Mouse (Mus musculus) heart, adult 18-20 months (tissue): ENCODE measurements at regions not wholly inside any gene's neighbourhood (a gene's known extent, or its start where the extent isn't known, plus 50 kb on each side); places are given as distances from the start of the nearest gene placed in this dataset.

Source experiments
- DNase-seq, 2 experiments: peaks; one replicate each; pipeline ENCODE4 v3.0.0; 2021 to 2022; ENCODE audit warnings: mixed read lengths in 1 of 2

- DNase-seq: peak; percentile 72
Measured at GRCm38 (mm10) chr13:46350075-46350747, 68.0 kb upstream of the Rbm24 start.

DNA sequence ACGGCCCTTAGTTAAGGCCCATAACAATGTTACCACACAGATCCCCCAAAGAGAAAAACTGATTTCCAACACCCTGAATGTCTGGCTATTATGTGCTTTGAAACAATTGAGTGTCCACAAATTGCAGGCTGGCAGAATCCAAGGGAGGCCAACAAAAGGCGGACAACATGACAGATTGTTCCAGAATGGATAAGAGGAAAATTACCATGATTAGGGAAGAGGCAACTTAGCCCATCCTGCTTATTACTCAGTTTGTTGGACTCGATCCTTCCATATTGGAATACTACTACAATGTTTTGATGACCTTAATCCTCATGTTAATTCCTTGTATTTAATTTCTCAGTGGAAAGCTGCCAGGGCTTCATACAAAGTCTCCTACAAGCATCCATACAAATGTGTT, 62.9 kb upstream of the Rbm24 start:
- DNase-seq: no peak

- no peak for DNase-seq
Measured at GRCm38 (mm10) chr13:46355975-46356374, 62.3 kb upstream of the Rbm24 start.

DNA sequence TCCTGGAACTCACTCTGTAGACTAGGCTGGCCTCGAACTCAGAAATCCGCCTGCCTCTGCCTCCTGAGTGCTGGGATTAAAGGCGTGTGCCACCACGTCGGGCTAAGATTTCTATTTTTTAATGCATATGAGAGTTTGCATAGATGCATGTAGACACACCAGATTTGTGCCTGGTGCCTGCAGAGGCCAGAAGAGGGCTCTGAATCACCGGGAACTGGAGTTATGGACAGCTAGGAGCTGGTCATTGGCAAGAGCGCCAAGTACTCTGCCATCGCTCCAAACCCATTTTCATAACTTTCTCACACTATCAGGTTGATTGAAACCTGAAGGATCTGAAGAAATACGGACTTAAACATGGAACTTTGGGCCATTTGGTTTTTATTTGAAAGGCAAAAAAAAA, 61.2 kb upstream of the Rbm24 start:
- DNase-seq: peak; percentile 18 to 25

- no peak for DNase-seq
Measured at GRCm38 (mm10) chr13:46360495-46361120, 57.6 kb upstream of the Rbm24 start.

- no peak for DNase-seq
Measured at GRCm38 (mm10) chr13:46363456-46364201, 54.6 kb upstream of the Rbm24 start.

GRCm38 (mm10) chr13:46364202-46364912, 53.9 kb upstream of the Rbm24 start:
- no peak for DNase-seq

DNA sequence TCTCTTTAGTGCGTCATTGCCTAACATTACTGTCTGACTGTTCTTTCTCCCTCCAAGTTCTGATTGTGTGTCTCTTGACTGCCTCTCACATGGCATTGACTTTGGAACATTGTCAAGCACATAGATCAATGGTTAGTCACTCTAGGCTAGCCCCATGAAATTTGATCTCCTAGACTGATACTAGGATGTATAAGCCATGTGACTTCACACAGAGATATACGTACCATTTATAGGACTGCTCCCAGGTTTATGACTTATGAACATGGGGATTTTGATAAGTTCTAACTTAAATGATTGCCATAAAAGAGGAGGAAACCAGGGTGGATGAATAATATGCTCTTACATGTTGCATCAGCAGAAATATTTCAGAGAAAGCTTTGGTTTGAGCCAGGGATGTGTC, 52.9 kb upstream of the Rbm24 start:
- no peak for DNase-seq
